Mouse (Mus musculus) T-helper 1 cell (primary cell): ENCODE results near the gene Aup1.

Source experiments
- in situ Hi-C: fragments of 300-600 bp; cut with MboI, MseI; formaldehyde crosslinking; loops from one replicate; pipeline ENCODE4 v1.15.1; 2025; ENCODE audit warnings: high pct_unique_total_duplicates

The Aup1 gene

DNA sequence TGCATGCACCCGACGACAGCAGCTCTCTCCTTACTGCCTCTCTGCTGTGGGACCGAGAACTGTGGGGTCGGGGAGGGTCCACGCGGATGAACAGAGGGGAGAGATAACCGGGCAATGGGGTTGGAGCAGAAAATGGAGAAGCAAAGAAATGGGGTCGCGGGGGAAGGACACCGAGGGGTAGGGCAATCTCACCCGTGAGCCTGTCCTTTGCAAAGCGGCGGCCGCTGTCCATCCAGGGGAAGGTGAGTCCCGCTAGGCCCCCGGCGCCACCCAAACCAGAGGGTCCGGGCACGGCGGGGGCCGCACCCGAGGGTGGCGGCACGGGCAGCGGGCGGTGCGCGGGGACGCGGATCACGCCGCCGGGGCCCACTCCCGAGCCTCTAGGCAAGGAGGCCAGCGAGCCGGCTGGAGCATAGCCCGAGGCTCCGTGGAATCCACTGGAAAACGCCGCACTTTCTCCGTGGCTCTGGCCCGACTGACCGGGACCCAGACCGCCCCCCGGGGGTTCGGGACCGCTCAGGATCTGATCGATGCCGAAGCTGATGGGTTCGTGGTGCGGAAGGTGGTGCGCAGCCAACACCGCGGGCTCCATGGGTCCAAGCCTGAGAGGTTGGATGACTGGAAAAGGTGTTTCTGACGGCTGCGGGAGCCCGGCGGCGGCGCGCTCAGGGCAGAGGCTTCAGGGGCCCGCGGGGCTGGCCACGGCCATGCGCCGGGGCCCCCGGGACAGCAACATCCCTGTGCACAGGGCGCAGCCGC lies 15.3 kb downstream of the Aup1 start:
- in situ Hi-C loops: no loop called here

DNA sequence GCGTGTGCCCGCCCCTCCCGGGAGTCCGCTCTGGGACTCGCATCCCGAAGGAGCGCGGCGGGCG lies 15.8 kb downstream of the Aup1 start, which contains the start of gene Tlx2:
Gene Tlx2 (minus strand): TSS at position 47 of the 64 bp plus-strand sequence.
- in situ Hi-C loops: no loop called here

DNA sequence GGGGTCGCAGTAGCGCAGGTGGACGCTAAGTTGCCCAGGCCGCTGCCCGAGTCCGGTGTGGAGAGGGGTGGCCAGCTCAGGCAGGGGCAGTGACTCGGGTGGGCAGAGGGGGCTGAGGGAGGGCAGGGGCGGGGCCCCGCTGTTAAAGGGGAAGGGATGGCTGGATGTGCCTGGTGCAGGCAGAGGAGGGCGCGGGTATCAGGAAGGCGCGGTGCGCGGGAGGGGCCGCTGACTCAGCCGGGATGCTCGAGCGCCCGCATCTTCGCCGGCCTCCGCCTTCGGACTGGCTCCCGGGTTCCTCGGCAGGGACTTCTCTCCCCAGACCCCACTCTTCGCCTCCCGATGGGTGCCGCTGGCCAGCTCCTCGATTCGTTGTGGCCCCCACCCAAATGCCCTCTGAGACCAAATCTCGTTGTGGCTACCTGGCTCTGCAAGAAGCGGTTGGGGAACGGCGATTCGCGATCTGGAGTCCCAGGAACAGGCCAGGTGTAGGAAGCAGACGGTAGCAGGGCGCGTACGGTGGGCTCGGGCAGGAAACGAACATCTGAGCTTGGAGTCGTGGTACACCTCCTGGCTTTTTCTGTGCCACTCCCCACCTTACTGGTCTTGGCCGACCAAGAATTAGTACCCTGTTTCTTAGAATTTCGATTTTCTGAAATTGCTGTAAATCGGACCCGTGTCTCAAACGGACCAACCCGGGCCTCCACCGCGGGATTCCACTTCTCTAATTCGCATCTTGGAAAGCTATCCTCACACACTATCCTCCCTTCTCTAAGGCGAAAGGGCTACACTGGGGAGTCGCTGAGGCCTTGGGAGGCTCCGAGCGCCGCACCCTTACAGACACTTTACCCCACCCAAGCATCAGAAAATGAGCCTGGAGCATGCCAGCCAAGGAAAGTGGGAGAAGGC lies 16.2 kb downstream of the Aup1 start:
- in situ Hi-C loops: no loop called here

DNA sequence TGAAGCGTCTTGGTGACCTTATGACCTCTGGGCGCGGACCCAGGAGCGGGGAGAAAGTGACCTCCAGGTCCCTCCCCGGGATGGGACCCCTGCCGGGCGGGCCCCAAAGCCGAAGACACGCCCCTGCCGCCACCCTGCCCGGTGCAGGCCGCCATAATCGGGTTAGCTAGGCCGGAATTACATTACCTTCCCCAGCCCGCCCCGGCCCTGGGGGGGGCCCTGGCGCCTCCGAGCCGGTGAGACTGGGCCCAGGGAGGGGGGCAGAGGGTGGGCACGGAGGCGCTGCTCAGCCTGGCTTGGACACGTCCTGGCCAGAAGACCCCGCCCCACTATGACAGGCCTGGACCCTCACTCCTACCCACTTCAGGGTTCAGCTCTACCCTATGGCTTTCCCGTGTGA lies 16.9 kb downstream of the Aup1 start:
- in situ Hi-C loops: no loop called here

DNA sequence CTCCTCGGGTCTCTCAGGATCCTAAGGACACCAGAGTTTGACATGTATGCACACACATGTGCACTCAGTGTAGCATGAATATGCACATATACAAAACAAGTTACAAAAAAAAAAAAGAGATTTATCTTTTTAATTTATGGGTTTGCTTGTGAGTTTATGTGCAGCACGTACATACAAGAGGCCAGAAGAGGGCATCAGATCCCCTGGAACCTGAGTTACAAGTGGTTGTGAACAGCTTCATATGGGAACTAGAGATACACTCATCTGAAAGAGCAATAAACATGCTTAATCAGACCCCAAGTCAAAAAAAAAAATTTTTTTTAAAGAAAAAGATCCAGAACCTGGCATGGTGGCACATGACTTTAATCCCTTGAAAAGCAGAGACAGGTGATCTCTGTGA lies 20.7 kb downstream of the Aup1 start:
- in situ Hi-C loops: no loop called here

DNA sequence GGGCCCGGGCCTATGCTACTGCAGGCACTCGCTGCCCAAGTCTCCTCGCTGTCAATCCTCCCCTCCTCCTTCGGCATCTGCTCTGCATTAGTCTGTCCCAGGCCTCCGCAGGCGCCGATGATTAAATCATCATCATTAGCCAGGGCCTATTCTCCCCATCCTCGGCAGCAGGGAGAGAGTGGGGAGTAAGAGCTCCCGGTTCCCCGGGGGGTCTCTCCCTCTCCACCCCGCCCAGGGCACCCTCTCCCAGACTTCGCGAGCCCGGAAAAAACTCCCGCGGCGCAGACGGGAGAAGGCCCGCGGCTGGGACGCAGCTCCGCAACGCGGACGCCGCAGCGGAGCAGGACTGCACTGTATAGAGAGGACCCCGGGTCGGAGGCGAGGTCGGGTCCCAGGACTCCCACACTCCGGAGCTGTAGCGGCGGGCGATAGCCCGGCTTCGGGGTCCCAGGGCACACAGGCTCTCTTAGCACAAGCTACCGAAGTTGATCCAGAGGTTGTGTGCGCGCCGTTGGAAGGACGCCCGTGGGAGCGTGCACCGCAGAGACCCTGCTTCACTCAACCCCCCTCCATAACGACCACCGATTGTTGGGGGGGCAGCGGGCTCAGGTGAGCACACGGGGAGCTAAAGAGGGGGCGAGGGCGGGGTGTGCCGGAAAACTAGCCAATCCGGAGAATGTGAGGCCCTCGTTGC lies 23.5 kb downstream of the Aup1 start, which contains the start of gene Pcgf1:
Gene Pcgf1 (plus strand): TSS at position 240 of the 694 bp plus-strand sequence.
- in situ Hi-C loops: no loop called here

DNA sequence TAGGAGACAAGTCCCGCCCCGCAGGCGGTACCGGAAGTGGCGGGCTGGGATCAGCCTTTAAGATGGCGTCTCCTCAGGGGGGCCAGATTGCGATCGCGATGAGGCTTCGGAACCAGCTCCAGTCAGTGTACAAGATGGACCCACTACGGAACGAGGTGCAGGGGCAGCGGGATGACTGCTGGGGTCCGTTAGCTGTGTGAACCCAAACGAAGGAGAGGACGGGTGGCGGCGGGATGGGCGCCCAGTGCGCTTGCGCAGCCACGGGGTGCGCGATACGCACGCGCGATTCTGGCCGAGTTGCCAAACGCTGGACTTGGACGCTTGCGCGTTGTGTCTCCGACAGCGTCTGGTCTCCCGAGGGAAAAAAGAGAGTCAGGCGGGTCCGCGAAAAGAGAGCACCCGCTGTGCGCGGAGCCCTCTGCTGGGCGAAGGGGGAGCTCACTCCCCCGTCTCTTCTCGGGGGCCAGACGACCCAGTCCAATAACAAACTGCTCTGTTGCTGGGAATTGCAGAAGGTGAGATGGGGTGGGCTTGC lies 24.1 kb downstream of the Aup1 start:
- in situ Hi-C loops: no loop called here

DNA sequence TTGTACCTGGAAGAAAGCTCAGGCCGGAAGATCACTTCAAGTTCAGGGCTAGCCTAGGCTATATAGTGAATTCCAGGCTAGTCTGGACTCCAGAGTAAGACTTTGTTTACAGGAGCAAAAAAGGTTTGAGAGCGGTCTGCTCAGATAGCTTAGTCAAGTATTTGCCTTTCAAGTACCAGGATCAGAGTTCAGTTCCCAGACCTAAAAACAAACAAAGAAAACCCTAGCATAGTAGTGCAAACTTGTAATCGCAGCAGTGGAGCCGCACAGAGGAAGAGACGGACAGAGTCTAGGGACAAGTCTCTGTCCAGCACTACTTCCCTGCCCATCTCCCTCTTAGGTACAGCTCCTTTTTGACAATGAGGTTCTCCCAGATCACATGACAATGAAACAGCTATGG lies 25.9 kb downstream of the Aup1 start:
- in situ Hi-C loops: no loop called here

DNA sequence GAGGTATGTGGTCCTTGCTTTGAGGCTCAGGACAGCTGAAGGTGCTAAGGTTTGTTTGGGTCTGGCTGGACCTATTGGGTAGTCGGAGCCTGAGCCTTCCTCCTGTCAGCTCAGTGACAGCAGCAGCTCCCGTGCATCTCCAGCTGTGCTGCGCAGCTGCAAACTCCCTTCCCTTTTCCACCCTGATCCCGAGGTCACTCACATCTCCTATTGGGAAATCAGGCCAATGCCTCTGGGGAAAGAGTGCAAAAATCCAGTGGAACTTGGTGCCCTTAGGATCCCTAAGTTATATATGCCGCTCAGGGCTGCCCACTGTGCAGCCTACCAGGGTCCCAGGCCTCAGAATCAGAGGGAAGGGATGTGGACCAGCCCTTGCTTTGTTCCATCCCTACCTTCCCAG lies 29.2 kb downstream of the Aup1 start:
- in situ Hi-C loops: no loop called here

DNA sequence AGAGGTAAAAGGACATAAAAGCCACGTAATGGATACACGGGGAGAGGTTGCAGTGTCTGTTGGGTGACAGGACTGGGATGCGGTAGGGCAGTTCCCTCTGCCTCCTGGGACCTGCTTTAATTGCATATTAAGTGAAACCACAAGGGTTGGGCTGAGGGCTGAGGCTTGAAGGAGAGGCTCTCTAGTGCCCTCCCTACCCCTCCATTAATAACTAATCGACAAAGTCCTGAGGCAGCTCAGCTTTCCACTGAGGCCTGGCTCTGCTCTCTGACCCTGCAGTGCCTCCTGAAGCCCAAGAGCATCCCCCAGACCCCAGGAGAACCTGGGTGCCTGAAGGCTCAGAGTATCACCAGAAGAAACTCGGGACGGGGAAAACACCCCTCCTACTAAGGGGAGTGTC lies 30.2 kb downstream of the Aup1 start:
- in situ Hi-C loops: no loop called here

DNA sequence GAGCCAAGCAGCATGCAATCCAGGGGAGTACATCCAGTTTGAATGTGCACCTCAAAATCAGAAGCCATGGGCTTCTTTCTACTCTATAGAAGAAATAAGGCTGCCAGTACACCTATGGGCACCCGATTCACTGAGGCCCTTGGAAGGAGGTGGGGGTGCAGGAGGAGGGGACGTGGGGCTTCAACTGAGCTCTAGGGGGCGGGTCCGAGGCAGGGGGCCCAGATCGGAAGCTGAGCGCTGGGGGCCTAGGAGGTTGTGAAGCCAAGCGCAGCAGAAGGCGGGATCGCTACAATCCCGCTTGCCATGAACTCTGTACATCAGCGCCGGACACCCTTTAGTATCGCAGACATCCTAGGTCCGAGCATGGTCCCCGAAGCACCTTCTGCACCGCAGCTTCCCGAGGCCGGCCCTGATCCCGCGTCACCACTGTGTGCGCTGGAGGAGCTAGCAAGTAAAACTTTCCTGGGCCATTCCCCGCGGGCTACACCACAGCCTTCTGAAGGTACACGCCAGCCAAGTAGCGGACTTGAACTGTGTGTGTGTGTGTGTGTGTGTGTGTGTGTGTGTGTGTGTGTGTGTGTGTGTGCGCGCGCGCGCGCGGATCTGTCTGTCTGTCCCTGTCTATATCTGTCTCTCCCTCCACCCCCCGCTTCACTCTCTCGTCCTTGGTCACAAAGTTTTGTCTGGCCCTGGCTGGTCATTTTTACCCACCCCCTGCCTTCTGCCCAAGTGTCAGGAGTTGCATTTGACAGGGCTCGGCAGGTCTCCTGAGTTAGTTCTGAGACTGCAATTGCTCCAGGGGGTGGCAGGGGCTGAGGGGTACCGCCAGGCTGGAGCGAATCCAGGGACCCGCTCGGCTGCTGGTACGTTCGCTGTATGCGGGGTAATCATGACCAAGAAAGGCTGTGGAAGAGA lies 32.1 kb downstream of the Aup1 start, which contains the start of gene Lbx2:
Gene Lbx2 (plus strand): TSS at position 247 of the 915 bp plus-strand sequence.
- in situ Hi-C loops: no loop called here

DNA sequence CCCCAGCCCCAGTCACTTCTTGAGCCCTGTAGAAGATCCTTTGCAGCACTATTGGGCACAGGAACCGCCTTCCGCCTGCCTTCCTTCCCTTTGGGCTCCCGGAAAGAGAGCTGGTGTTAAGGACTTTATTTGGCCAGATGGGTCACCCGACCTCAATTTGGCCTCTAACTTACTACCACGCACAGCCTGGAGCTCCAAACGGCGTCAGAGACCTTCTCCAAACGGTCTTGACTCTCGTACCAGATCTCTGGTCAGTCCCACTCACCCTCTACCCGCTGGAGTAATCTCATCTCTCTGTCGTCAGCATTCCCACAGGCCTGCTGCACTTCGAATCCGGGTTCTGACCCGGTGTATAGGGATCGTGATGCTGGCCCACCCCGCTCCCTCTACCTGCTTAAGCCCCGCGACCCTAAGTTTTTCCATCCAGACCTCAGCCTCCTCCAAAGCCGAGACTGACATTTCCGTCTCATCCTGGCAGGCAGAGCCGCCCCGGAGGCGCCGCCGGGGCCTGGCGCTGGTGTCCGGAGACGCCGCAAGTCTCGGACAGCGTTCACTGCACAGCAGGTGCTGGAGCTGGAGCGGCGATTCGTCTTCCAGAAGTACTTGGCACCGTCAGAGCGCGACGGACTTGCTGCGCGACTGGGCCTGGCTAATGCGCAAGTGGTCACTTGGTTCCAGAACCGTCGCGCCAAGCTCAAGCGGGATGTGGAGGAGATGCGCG lies 33.0 kb downstream of the Aup1 start:
- in situ Hi-C loops: no loop called here

DNA sequence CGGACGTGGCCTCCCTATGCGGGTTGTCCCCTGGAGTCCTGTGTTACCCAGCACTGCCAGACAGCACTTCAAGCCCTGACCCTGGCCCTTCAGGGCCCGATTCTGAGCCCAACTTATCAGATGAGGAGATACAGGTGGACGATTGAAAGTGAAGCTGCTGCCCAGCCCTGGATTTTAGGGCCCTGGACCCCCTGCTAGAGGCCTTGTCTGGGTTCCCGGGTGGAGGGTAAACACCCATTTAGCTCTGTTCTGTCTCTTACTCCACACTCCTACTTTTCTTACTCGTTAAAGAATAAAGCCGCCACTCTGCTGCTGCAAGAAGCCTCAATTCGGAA lies 33.6 kb downstream of the Aup1 start:
- in situ Hi-C loops: no loop called here

DNA sequence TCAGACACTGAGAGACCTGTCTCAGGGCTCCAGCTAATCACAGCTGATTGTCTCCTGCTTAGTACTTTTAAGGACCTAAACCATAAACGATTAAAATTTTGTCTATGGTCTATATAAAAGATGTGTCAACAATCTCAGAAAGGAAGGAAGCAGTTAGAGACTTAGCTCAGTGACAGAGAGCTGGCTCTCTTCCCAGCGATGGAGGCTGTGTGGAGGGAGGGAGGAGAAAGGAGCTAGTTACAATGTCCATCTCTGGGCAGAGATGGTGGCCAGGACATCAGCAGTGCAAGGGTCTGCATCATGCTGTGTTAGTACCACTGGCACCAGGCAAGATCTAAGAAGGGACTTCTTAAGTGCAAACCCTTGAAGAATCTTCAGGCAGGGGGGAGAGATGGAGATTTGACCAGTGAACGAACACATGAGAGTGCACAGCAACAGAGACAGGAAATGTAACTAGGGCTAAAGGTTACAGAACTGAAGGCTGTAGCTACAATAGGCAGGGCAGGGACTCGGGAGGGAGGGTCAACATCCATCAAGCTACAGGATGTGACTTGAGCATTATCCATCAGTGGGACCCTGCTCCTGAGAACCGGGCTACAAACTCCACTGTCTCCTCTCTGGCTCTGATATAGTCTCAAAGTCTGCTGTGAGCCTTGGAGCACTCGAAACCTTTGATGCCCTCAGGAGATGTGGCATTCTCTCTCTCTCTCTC lies 38.3 kb downstream of the Aup1 start:
- in situ Hi-C loops: no loop called here

DNA sequence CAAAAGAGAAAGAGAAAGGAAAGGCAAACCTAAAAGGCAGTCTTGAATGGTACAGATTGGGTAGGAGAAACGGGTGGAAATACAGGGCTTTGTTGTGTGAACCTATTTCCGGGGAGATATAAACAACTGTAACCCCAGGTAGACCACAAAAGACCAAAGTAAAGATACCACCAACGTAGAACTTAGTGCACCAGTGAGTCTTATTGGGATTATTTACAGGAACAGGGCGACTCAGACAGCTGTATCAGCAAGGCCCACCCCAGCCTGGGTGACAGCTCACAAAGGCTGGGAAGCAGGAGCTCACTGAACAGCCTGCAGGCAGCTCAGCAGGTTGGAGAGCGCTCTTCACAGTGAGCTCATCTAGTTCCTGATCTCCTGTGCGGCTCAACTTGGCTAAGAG lies 41.6 kb downstream of the Aup1 start:
- in situ Hi-C loops: no loop called here

DNA sequence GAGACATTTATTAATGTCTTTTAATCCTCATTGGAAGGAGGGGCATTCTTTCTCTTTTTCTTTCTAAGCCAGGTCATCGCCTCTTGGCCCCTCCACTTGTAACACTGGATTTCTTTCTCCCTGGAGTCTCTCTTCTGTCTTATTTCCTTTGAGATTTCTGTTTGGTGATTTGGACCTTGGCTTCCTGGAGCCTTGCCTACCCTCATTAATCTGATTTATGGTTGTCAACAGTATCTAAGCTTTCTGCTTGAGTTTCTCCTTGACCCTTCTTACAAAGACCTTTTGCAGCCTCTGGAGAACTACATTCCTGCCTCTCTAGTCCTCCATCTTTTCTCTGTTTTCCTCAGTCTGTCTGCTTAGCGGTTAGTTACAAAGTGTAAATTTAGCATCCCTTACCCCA lies 44.1 kb downstream of the Aup1 start:
- in situ Hi-C loops: no loop called here

DNA sequence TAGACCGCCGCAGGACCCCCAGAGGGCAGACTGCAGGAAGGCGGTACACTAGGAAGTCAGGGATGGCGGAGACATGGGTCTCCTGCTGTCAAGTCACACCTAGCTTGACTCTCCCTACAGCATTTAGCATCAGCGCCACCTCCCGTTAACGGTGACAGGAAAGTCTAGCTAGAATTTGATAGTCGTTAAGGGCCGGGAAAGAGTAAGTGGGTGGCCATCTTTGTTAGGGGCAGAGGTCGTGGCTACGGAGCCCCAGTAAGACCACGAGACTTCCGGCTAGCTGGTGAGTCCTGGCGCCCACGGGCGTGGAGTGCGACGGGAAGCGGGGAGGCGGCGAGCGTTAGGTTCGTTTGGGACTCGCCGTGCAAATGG lies 47.0 kb downstream of the Aup1 start, which contains the start of the genes Ccdc142 and Gm42688:
Gene Ccdc142 (plus strand): TSS at position 286 of the 372 bp plus-strand sequence.
Gene Gm42688 (plus strand): TSS at position 302 of the 372 bp plus-strand sequence.
- in situ Hi-C loops: loop anchor here (5.0 kb wide), 1 partner anchor 179 kb away; no protein-coding TSS in a partner anchor

DNA sequence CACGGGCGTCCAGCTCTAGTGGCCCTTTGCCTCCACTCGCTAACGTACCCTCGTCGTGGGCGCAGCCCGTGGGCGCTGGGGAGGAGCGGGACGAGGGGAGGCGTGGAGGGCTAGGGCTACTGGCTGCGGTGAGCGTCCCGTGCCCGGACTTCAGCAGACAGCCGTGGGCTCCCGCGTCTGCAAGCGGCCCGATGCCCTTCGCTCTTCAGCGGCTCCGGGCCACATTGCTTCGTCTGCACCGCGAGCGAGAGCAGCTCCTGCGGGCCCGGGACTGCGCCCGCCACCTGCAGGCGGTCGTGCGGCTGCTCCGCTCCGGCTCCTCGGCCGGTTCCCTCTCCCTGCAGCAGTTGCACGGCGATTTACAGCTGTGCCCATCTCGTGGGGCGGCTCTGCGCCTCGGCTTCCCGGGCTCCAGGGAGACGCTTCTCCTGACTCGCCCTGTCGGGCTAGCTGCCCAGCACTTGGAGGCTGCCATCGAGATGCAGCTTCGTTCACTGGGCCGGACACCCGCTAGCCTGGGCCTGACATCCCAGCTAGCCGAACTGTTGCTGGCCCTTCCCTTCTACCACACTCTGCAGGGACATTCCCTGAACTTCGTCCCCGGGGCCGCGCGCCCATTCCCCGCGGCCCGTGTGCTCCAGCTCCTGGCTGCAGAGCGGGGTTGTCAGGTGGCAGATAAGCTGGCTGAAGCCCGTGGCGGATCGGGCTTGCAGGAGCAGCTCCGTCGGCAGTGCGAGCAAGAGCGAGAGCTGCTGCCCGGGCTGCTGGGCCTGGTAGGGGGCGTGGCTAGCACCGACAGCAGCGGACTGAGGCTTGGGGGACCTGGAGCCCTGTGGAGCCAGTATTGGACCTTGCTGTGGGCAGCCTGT lies 47.6 kb downstream of the Aup1 start:
- in situ Hi-C loops: loop anchor here (5.0 kb wide), 1 partner anchor 180 kb away; no protein-coding TSS in a partner anchor

DNA sequence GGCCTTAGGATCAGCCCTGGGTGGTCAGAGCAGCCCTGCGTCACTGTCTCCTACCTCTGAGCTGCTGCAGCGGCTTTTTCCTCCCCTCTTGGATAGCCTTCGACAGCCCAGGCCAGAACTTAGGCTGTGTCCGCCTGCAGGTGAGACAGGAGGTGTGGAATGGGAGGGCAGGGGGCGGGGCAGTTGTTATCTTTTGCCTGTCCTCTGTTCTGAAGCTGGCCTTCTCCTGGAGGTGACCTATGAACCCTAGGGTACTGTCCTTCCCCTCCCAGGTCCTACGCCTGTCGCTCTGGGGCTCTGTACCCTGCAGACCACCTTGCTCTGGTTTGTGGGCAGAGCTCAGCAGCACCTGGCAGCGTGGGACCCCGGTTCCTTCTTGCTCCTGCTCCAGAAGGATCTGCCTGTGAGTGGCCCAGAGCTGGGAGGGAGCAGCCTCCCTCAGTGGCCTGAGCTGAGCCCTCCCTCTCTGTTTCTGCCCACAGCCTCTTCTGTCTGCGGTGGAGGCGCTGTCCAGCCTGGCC lies 48.9 kb downstream of the Aup1 start:
- in situ Hi-C loops: loop anchor here (5.0 kb wide), 1 partner anchor 181 kb away; no protein-coding TSS in a partner anchor
